Mouse (Mus musculus) embryo, embryonic 9.5 days (tissue): ENCODE measurements around the gene Stpg4.
A peak's percentile ranks its signal among the peaks of the same experiment; 100 is the strongest.

Experiments used
- DNase-seq: peaks from one replicate; pipeline ENCODE4 v3.0.0-alpha.2; 2017; ENCODE audit errors: extremely low spot score

The Stpg4 gene

DNA sequence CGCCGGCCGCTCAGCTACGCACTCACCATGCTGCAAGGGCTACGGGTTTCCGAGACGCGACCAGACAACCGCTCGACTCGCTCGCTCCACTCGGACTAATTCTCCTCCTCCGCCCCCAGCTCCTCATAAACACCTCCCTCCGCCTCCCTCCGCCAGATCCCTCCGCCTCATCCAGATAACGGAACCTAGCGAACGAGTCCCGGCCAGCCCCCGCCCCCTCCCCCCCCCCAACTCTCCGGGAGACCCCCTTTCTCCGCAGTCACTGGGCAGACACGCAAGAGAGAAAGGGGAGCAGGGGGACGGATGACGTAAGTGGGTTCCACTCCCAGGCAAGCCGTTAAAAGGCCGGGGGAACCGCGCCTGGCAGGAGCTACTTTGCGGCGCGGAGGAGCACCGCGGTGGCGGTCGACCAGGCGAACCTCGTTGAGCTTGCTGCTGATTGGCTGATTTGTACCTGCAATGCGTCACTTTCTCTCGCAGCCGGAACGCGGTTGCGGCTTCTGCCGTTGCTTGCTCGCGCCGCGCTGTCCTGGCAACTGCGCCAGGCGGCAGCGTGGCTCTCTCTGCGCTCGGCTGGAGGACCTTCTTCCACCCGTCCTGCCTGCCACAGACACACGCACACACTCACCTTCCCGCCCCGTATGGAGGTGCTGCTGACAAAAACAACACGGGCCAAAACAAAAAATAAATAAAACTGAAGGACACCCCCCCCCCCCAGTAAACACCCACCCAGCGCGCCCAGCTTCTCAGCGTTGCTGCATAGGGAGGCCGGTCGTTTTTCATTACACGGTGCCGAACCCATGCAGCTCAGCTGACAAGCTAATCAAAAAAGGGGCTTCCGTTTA lies 19.4 kb upstream of the Stpg4 start, which contains the start of gene Calm2:
TSS of gene Calm2 (minus strand) at position 169 of the 845 bp plus-strand sequence.
- peak; percentile 99 for DNase-seq

DNA sequence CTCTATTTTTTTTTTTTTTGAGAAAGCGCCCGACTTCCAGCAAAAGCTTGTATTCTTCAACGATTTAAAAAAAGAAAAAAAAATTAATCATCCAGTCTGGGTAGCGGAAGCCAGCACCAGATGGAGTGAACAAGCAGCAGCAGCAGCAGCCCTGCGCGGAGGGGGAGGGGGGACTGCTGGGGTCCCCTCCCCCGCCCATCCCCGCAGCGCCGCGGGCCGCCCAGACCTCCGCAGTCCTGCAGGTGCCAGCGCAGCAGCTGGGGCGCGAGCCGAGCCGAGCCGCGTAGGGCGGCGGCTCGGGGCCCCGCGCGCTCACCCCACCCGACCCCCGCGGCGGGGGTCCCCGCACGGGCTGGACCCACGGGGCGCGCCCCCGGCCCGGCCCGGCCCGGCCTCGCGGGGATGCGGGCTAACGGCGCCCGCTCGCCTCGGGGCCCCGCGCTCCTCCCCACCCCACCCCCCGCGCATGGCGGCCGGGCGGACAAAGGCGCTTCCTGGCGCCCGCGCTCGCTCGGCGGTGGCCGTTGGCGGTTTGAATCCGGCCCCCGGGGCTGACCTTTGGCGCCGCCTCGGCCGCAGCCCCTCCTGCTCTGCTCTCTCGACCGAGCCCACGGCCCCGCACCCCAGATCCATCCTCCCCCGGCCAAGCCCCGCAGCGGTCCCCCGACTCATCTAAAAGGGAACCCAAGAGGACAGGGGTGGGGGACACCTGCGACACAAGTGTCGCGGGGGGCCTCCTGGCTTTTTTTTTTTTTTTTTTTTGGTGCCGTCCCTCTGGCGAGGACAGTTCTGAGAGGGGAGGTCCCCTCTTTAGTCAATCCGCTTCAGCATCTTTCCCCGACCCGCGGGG lies 18.6 kb upstream of the Stpg4 start:
- DNase-seq: peak; percentile 74

DNA sequence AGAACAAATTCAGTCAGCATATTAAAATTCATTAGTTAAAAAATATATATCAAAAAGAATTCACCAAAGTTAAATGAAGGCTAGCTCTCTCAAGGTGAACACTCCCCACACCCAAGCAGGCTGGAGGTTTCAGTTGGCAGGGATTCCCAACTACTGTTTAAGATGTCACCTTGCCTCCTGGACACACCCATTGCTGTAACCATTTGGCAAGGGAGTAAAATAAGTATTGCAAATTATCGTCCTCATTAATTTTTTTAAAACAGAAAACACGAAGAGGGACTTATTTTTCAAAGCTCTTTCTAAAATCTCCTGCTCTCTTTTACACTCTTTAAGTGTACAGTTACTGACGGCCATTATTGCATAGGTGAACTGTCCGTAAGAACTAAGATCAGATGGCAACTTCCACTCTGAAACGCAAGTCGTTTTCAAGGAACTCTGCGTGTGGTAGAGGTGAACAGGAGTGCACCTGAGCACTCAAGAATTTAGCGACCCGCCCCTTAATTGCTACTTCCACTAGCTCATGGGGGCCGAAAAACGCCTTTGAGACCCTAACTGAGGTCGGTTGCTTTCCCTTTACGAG lies 17.9 kb upstream of the Stpg4 start:
- DNase-seq: no peak

DNA sequence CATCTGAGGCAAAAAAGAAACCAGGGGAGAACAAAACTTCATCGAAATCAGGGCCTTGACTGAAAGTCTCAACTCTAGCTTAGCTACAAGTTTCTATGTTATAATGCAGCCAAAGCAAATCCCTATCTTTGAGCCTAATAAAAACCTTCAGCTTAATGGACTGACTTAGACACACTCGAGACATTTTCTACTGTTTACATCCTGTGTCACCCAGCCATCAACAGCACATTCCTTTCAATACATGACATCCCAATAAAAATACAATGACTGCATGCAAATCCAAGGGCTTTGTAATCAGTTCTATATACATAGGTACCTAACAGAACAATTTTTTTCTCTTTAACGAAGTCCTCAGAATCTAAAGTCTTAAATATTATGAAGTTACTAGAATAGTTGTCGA lies 17.2 kb upstream of the Stpg4 start:
- DNase-seq: no peak

DNA sequence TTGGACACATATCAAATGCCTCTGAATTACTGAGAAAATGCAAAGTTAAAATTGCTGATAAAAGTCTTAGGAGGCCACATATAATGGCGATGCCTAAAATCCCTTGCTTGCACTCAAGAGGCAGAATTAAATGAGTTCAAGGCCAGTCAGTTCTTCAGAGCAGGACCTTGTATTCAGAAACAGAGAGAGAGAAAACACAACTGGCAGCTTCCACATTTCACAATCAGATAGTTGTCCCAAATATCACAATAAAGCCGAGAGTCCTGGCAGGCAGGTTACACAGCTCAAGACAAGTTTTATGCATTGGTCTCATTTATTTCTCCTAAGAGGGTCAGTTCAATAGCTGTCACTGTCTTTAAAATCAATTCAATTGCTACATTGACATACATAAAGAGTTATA lies 14.0 kb upstream of the Stpg4 start:
- no peak for DNase-seq

DNA sequence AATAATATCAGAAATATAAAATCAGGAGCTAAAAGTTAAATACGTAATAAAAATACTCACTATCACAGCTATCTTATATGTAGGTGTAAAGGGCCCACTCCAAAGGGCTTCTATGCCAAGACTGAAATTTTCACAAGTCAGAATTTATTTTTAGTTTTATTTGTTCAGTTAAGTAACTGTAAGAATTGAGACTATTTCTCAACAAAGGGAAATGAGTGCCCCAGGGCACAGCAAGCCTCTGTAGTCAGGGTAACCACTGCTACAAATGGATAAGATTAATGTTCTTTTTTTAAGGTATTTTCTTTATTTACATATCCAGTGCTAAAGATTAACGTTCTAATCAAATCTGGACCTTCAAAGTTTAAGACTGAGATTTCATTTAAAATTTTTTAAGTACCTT lies 11.9 kb upstream of the Stpg4 start:
- no peak for DNase-seq

DNA sequence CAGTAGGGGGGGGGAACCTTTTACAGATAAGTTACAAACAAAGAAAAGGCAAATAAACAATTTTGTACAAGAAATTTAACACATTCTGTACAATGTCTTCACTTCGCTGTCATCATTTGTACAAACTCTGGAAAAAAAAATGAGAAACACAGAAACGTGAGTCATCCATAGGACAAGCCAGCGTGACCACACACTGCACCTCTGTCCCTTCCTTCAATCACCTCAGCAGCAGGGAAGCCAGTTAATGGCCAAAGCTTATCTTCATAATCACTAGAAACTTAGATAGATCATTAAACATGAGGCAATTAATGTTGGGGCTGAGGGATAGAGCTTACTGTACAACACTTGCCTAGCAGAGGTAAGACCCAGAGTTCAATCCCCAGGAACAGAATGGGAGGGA lies 6.4 kb upstream of the Stpg4 start:
- DNase-seq: no peak

DNA sequence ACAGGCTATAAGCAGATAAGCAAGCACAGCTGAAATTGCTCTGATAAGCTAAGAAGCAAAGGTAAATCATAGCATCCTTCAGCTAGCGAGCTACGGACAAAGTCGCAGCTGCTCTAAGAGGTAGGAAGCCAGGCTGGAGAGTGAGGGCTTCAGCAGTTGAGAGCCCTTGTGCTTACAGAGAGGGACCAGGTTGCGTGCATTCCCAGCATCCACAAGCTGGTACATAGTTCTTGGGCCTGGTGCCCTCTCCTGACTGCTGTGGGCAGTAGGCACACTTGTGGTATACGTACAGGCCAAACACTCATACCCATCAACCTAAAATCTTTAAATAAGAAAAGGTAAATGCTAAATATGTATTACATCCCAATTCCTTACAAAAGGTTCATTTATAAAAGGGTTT lies 5.2 kb upstream of the Stpg4 start:
- no peak for DNase-seq

DNA sequence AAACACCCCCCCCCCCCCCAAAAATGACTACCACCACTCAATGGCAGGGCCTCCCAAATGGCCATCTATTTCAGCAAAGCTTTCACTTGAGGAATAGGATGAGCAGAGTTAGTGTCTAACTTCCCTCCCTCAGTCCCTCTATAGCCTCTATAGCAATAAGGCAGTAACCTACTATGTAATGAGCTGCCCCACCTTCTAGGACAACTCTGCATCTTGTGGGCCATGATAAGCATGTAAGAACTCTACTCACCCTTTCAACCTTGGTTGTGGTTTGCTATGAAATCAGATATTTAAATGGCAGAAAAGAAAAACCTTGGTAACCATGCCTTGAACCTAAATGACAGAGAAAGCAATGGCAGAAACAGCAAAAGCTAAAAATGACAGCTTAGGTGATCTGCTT lies 4.8 kb upstream of the Stpg4 start:
- no peak for DNase-seq

DNA sequence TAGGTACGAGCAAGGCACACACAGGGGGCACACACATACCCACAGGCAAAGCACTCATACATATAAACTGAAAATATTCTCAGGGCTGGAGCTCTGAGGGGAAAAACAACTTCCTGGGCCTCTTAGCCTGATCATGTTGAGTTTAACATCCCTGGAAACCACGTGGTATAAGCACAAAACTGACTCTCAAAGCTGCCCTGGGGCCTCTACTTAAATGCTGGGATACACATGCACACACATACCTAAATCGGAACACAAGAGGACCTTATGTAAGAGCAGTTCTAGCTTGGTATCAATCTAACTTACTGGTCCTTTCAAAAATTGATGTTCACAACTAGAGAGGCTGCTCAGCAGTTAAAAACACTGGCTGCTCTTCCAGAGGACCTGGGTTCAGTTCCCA lies 1.9 kb upstream of the Stpg4 start:
- DNase-seq: no peak

DNA sequence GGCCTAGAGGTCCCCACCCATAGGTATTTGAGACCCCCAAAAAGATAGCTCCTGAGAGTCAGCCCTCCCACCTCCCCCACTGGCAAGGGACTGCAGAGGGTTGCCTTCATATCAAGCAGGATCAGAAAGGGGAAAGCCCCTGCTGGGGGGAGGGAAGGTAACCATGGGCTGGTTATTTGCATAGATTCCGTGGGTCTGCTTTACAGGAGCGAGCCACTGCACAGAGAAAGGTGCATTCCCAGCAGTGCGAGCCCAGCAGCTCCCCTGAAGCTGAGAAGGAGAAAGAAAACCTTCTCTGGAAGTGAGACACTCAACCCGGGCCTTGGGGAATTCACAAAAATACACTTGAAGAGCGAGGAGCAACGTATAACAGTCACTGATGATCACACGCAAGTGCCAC lies 9.5 kb downstream of the Stpg4 start:
- no peak for DNase-seq

DNA sequence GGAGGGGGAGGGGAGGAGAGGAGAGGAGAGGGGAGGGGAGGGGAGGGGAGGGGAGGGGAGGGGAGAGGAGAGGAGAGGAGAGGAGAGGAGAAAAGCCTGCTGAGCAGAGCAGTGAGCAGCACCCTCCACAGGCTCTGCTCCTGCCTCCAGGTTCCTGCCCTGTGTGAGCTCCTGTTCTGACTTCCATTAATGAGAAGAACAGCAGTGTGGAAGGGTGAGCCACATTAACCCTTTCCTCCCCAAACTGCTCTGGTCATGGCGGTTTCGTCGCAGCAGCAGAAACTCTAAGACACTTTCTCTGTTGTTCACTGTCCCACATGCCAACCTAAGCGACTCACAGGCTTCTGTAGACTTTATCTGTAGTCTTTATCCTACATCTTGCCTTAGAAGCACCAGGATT lies 20.9 kb downstream of the Stpg4 start:
- no peak for DNase-seq

DNA sequence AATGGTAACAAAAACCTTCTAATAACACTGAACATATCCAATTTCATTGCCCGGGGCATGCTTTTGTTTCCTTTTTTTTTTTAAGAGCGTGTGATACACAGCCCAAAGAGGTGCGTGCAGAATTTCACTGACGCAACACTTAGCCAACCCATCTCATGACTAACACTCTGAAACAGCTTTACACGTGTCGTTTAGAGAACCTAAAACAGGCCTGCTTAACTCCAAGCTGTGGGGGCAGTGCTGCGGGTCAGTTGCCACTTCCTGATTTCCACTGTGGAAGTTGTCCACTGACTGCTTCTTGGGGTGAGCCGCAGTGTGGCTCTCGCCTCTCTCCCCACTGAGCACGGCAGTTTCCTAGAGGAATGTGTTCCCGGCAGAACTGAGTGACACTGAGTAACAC lies 22.0 kb downstream of the Stpg4 start:
- no peak for DNase-seq

DNA sequence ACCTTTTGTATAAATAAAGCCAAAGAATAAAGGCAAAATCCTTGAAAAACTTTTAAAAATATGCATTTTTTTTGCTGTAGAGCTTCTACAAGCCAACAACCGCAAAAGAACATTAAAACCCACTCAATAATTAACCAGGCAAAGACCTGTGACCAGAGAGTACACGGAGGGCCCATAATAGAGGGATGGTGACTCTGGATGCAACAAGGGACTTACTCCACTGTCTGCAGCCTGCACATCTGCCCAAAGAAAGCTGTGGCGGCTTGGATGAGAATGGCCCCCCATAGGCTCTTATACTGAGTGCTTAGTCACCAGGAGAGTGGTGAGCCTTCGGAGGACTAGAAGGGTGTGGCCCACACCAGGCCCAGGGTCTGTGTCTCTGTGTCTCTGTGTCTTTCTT lies 24.1 kb downstream of the Stpg4 start:
- no peak for DNase-seq

DNA sequence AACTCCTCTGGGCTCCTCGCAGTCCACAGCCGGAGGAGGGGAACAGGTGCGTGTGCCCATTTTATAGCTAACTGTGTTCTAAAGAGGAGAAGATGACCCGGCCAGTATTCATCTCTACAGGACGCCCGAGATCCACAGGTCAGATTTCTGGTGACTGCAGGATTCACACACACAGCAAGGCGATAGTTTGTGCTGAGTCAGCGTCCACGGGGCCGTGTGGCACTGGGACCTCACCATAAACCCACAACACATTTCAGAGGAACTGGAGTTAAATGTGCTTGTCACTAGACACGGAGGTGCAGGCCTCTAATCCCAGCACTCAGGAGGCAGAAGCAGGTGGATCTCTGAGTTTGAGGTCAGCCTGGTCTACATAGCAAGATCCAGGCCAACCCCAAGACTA lies 25.1 kb downstream of the Stpg4 start:
- no peak for DNase-seq

DNA sequence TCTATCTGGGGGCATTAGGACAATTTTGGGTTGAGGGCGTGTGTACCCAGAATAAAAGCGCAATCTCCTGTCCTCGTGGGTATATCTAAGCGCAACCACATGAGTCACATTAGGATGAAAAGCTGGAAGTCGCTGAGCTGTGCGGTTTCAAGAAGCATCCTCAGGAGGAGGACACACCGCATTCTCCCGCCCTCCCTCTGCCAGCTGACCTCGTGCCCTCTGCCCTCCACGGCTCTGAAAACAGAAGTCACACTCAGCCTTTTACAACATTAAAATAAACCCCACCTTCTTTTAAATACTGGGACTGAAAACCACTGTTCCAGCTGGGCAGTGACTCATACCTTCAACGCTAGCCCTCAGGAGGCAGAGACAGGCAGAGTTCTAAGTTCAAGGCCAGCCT lies 30.5 kb downstream of the Stpg4 start:
- no peak for DNase-seq

DNA sequence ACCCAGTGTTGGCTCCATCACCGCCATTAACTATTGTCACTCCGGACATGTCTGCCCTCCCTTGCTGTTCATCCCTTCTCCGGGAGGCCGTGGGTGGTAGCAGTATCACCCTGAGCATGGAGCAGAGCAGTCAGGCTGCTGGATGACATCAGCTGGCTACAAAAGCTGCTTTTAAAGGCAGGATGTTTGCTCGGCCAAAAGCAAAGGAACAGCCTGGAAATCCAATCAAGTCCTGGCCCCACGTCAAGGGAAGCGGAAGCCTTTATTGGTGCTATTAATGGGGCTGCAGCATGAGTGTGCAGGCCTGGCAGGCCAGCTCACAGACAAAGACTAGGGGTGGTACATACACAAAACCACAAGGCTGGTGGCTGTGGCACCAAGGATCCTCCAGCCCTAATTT lies 36.3 kb downstream of the Stpg4 start:
- DNase-seq: no peak

DNA sequence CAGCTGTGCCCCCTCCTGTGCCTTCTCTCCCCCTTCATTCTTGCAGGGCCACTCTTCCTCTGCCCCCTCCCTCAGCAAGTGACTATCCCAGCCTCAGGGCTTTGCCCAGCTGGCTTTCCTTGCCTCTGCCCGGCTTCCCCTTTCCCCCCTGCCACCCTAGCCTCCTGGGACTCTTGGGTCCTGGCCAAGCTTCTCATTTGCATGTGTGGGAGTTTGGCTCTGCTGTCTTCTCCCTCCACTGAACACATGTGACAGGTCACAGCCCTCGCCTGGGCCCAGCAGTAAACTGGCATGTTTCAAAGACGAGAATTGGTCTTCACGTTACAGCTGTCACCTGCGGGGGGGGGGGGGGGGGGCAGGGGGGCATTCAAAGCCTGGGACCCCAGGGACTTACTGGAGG lies 40.5 kb downstream of the Stpg4 start:
- no peak for DNase-seq

DNA sequence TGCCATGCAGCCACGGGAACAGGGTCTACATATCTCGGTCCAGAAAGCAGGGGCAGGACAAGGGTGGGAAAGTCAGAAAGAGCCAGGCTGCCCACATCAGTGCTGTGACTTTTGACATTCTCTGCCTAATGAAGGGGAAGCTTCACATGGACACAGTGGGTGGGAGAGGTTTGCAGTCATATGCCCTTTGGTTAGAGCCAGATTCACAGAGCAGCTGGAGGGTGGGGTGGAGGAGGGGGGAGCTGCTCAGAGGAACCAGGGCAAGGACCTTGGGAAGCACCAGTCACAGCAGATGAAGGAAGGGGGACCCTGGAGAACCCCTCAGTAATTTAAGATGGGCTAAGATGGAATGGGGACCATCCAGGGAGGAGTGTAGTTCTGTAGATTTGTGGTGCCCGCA lies 41.7 kb downstream of the Stpg4 start:
- DNase-seq: no peak

DNA sequence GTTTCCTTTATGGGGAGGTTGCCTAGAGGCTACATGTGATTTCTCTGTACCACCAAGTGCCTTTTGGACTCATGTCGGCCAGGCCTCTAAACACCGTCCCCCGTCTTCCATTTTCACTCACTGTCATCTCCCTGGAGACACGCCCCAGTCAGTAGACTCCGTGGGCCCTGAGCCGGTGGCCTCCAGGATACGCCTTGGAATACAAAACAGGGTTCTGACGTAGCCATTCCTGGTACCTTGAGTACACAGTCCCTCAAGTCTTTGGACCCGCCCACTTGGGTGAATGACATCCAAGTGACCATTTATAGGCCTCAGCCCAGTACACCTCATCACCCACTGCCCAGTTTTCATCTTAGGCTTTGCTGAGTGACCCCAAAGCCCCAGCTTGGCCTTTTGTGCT lies 46.9 kb downstream of the Stpg4 start:
- DNase-seq: no peak

DNA sequence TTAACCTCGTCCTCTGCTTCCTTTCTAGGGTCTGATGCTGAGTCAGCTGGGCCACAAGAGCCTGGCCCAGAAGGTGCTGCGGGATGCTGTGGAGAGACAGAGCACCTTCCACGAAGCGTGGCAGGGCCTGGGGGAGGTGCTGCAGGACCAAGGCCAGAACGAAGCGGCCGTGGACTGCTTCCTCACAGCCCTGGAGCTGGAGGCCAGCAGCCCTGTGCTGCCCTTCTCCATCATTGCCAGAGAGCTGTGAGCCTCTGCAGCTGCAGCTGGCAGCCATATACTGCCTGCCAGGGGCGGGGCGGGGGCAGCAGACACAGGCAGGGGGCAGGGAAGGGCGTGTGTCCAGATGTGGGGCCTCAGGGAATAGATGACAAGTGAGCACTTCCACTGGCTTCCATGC lies 47.7 kb downstream of the Stpg4 start:
- no peak for DNase-seq

DNA sequence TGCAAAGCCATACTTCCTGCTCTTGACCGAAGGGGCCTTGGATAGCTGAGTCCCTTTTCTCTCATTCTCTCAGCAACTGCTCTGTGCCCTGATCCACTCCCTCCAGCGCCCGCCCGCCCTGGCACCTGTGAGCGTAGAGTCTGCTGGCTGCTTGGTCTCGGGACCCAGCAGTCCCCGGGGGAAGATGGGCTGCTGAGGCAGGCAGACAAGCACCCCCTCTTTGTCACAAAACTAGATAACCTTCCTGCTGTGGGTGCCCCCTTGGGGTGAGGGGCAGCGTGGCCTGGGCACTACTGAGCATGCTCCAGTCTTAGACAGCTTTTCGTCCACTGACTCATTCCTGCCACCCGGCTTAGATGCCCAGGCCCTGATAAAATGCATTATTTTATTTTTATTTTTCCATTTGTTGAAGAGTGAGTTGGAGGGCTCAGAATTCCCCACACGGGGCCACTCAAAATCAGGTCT lies 48.3 kb downstream of the Stpg4 start:
- DNase-seq: no peak
